Mouse (Mus musculus) layer of hippocampus, postnatal 36 days (tissue): ENCODE results near the gene Clec4a1. TPM values are rescaled to one million over a fixed set of nuclear protein-coding genes. Genes with fewer than 3 reads are reported as not detected.

Source experiments
- DNase-seq, 2 experiments: peaks; one replicate each; pipeline ENCODE4 v3.0.0; 2022
- total RNA-seq, 2 experiments: library from RNA; stranded (reverse); gene quantifications; 2 replicates each; pipeline ENCODE4 v1.2.3; 2021

The Clec4a1 gene
- under 1 TPM in 1 of 2 experiments, not detected in 1; 0.88 TPM for total RNA-seq

DNA sequence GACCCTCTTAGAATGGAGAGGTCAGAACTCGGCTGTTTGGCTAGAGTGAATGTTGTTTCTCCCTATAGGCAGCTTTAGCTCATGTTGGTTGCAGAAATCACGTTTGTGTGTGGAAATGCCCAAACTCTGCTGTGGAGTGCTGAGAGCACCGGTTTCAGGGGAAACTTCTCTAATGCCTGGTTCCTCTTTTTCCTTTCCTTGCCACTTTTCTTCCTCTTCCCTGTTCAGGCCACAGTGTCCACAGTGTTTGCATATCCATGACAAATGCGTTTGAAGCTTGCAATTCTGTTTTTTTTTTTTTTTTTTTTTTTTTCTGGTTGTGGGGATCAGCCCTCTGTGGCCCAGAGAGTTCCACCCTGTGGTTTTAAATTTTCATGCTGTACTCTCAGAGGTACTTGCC is at the start of gene Clec4a1:
Clec4a1 (plus strand) TSS at position 398 of the 400 bp plus-strand sequence.
- DNase-seq, result no peak

DNA sequence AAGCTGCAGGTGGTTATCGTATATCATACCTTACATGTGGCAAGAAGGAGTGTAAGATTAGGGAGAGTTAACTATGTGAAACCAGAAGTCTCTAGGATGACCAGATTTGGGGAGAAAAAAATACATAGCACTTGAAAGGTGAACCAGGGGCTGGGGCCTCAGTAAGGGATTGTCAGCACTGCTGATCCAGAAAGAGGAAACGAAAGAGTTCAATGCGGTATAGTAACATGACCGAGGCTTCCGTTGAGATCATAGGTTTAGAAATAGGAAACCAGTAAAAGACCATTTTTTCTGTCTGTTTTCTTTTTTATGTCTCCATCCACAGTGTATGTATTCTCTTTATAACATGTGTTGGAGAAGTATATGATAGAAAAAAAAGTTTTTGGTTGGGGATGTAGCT is 48.8 kb upstream of the Clec4a1 start:
- DNase-seq, result no peak

DNA sequence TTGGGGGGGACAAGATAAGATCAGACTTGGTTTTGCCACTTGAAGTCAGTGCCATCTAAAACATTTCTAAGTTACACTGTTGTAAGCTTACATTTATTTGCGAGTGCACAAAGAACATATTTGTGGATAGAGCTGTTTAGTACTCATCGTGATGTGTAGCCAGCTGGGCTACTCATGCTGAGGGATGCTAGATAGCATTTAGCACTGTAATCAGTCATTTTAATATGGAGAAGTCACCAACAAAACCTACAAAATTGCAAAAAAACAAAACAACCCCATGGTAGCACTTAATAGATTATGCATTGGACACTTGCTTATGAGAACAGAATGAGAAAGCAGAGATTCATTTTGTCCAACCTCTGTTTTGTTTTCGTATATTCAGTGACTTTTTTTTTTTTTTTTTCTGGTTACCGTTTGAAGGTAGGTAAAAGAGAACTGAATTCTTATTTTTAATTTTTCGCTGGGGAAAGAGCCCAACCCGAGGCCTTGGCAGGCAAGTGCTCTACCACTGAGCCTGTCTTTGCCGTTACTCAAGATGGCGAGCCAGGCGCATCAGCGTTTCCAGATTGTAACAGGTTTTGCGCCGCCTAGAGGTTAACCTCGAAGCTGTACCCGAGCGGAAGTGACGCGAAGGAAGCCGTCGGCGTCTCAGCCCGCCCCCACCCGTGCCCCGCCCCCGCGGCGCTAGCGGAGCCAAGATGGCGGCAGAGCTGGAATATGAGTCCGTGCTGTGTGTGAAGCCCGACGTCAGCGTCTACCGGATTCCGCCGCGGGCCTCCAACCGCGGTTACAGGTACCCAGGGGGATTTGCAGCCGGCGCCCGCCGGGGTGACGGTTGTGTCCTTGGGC is 47.6 kb upstream of the Clec4a1 start, which contains the start of gene Necap1:
Necap1 (plus strand) TSS at position 604 of the 849 bp plus-strand sequence.
- peak; percentile 96 to 98 for DNase-seq

DNA sequence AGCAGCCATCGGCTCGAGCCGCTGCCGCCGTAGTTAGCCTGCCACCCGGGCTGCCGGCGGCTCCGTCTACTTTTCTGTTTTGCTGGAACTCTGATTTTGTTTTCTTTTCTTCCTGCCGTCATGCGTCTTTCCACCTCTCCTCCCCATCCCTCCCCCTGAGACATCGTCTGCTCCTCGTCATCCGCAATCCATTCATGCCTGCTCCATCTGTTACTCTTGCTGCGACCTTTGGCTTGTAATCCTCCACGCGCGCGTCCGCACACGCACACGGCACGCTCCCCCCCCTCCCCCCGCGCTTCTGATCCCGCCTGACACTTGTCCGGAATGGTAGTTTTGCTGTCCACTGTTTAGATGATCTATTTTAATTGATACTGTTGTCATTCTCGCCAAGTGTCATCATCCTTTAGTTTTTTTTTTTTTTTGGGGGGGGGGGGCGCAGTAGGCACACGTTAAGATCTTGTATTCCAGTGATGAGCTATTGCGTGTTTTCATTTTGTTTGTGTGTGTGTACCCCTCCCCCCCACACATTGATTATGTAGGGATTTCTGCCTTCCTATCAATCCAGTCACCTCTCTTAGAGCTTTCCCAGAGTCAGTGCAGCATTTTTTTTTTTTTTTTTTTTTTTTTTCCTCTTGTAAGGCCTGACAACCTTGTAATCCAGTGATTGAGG is 46.8 kb upstream of the Clec4a1 start:
- DNase-seq, result no peak

- DNase-seq, result no peak
These were observed 42.4 kb upstream of the Clec4a1 start for GRCm38 (mm10) chr6:122879141-122879735.

GRCm38 (mm10) chr6:122879781-122880505 is 41.7 kb upstream of the Clec4a1 start:
- no peak for DNase-seq

GRCm38 (mm10) chr6:122881287-122881686 is 40.4 kb upstream of the Clec4a1 start:
- no peak for DNase-seq

DNA sequence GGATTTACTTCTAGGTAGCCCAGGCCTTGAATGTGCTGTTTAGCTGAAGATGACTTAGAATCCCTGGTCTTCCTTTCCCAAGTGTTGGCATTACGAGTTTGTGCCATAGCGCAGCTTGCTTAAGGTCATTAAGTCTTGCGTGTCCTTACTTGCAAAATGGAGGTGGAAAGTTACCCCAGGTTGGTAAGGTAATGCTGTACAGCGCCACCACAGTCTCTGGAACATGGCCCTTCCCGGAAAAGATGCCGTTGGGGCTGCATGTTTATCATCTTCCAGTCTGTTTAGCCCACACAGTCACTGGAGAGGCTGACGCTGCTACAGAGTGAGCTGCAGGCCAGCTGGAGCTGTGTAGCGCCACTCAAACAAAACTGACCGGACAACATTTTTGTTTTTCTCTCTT is 38.0 kb upstream of the Clec4a1 start:
- DNase-seq, result no peak

- no peak for DNase-seq
These were observed 32.0 kb upstream of the Clec4a1 start for GRCm38 (mm10) chr6:122889599-122889998.

GRCm38 (mm10) chr6:122892442-122893049 is 29.1 kb upstream of the Clec4a1 start:
- peak; percentile 30 to 40 for DNase-seq

GRCm38 (mm10) chr6:122919922-122920321 is 1.7 kb upstream of the Clec4a1 start:
- DNase-seq, result no peak

- no peak for DNase-seq
These were observed 13.2 kb downstream of the Clec4a1 start for GRCm38 (mm10) chr6:122934845-122935244.

- no peak for DNase-seq
These were observed 18.0 kb downstream of the Clec4a1 start for GRCm38 (mm10) chr6:122939618-122940017.

DNA sequence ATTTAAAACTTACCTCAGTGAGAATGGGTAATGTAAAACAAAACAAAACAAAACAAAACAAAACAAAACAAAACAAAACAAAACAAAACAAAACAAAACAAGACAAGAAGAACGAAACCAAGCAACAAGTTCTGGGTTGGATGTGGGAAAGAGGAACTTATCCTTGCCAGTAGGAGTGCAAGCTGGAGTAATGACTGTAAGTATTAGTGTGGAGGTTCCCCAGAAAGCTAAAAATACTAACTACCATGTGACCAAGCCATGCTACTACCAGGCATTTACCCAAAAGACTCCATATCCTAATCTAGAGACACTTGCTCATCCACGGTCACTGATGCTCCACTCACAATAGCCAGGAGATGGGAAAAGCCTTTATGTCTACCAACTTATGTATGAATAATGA is 25.1 kb downstream of the Clec4a1 start:
- no peak for DNase-seq

DNA sequence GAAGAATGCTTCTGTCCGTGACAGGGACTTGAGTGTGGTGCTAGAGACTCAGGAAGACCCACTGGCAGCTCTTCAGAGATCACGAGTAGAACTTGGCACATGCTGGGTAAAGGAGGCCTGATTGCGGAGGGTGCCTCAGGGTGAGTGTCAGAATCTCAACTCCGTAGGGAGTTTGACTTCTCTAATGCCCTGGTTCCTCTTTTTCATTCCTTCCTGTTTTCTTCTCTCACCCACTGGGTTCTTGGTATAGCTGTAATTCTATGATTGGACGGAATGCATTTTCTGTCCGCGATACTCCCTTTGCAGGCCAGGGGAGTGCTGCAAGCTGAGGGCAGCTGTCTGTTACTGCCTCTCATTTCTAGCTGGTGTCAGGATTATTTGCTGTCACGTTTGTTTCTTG is 30.8 kb downstream of the Clec4a1 start, which contains the start of gene Clec4a3:
Clec4a3 (plus strand) TSS at position 115 of the 400 bp plus-strand sequence.
- DNase-seq, result no peak

DNA sequence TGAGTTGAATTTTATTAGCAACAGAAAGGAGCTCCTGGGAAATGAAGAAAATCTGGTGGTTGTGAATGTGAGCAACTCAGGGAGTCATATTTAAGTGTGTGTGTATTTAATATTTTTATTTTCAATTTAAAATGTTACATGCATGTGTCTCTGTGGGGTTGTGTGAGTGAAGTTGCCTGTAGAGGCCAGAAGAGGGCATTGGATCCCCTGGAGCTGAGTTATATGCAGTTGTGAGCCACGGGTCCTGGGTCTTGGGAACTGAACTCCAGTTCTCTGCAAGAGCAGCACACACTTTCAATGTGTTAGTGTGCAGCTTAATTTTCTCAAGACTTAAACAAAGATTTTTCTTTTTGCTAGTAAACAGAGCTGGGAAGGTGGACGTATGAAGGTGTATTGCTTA is 42.9 kb downstream of the Clec4a1 start:
- no peak for DNase-seq

DNA sequence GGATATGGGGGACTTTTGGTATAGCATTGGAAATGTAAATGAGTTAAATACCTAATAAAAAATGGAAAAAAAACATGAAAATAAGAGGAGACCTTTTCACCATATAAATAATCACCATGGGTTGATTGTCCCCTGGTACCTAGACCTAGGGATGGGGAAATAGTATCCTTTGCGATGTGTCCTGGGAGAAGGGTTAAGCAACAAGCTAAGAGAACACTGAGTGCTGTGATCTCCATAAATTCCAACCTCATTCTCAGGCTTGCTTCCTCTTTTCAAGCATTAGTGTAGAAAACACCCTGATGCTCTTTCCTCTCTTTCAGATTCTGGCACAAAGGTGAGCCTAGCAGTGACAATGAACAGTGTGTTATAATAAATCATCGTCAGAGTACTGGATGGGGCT is 47.4 kb downstream of the Clec4a1 start:
- DNase-seq, result no peak

Other genes with a start within 250 kb of the Clec4a1 start
- gene Nanog, start 214.4 kb upstream of the Clec4a1 start, total RNA-seq, result not detected
- 100 to 1,000 TPM; 110 to 121 TPM for gene Slc2a3, start 120.2 kb upstream of the Clec4a1 start, total RNA-seq
- 10 to 100 TPM; 26.5 to 30.3 TPM for gene Foxj2, start 101.9 kb upstream of the Clec4a1 start, total RNA-seq
- gene C3ar1, start 65.7 kb upstream of the Clec4a1 start, total RNA-seq, result under 1 TPM; 0.47 to 0.63 TPM
- gene Necap1, start 47.4 kb upstream of the Clec4a1 start, total RNA-seq, result 100 to 1,000 TPM; 205 to 211 TPM
- gene Clec4a3, start 30.7 kb downstream of the Clec4a1 start, total RNA-seq, result 1 to 10 TPM; 1.3 to 1.4 TPM
- not detected for gene Clec4a4, start 68.5 kb downstream of the Clec4a1 start, total RNA-seq
- gene Clec4b1, start 128.1 kb downstream of the Clec4a1 start, total RNA-seq, result not detected
- gene Clec4a2, start 184.6 kb downstream of the Clec4a1 start, total RNA-seq, result 1 to 10 TPM; 1.8 to 2.7 TPM